Mouse (Mus musculus): ENCODE measurements around the gene Clip1. TPM values are rescaled to one million over a fixed set of nuclear protein-coding genes. Genes with fewer than 3 reads are reported as not detected.

Clip1 gene
- polyA plus RNA-seq, 1 experiment from 2014 or later: 21.6 TPM

GRCm38 (mm10) chr5:123599319-123599718 lies 85.1 kb downstream of the Clip1 start:
- H3K9me3 ChIP-seq (replicated peaks; ENCODE audit: low read length): no peaks in the 10 kb centered on the region
- H3K9ac ChIP-seq (ENCODE audit: low read depth, low read length): no peak overlapping the region
- H3K4me2 ChIP-seq (ENCODE audit: low read length): peak overlapping the region; percentile 30
- H3K4me3 ChIP-seq (replicated peaks; ENCODE audit: low read depth, low read length): no peak overlapping the region
- 0 out of 2 replicates have a peak, but pooled peaks cover 4% of the 10 kb centered on the region for H3K4me1 ChIP-seq (replicated peaks; ENCODE audit: insufficient read depth, low read length)
- DNase-seq (ENCODE audit: low spot score): peak; percentile 39
- no peaks in the 10 kb centered on the region for H3K27me3 ChIP-seq (ENCODE audit: insufficient read depth, low read length)
- H3K27ac ChIP-seq: peak overlapping the region; percentile 68
- WGBS: 46% methylated on average over 6 of the region's 6 CpGs
- H3K36me3 ChIP-seq (ENCODE audit: insufficient read depth, low read length): no peaks in the 10 kb centered on the region
- no peak for ATAC-seq (replicated peaks; ENCODE audit: low FRiP score, low read depth)
- no peak for TF ChIP-seq CTCF (IDR thresholded peaks at IDR 0.05; ENCODE audit: low read depth)

GRCm38 (mm10) chr5:123593622-123594280 lies 90.7 kb downstream of the Clip1 start:
- Histone ChIP-seq H3K9ac (ENCODE audit: low read depth, low read length) (no peak overlapping the region), H3K36me3 (ENCODE audit: insufficient read depth, low read length) (peaks cover 5% of the 10 kb centered on the region; the same call in 1 of the 2 replicates), H3K4me1 (replicated peaks; ENCODE audit: insufficient read depth, low read length) (no peaks in the 10 kb centered on the region), H3K9me3 (replicated peaks; ENCODE audit: low read length) (no peaks in the 10 kb centered on the region), H3K27me3 (ENCODE audit: insufficient read depth, low read length) (no peaks in the 10 kb centered on the region), H3K27ac (no peak overlapping the region), H3K4me2 (ENCODE audit: low read length) (no peak overlapping the region), H3K4me3 (replicated peaks; ENCODE audit: low read depth, low read length) (no peak overlapping the region)
- no peak for DNase-seq (ENCODE audit: low spot score)
- no peak for ATAC-seq (replicated peaks; ENCODE audit: low FRiP score, low read depth)
- WGBS: 74% methylated on average over 10 of the region's 10 CpGs
- TF ChIP-seq CTCF (IDR thresholded peaks at IDR 0.05; ENCODE audit: low read depth): no peak

GRCm38 (mm10) chr5:123580043-123580442 lies 104.4 kb downstream of the Clip1 start:
- ATAC-seq (replicated peaks; ENCODE audit: low FRiP score, low read depth) (no peak), DNase-seq (ENCODE audit: low spot score) (no peak)
- H3K36me3 ChIP-seq (ENCODE audit: insufficient read depth, low read length): peaks cover 34% of the 10 kb centered on the region
- no peak overlapping the region for H3K4me2 ChIP-seq (ENCODE audit: low read length)
- no peaks in the 10 kb centered on the region for H3K9me3 ChIP-seq (replicated peaks; ENCODE audit: low read length)
- TF ChIP-seq CTCF (IDR thresholded peaks at IDR 0.05; ENCODE audit: low read depth): no peak
- no peak overlapping the region for H3K4me3 ChIP-seq (replicated peaks; ENCODE audit: low read depth, low read length)
- H3K27ac ChIP-seq: no peak overlapping the region
- no peak overlapping the region for H3K9ac ChIP-seq (ENCODE audit: low read depth, low read length)
- 84% methylated on average over 6 of the region's 6 CpGs for WGBS
- H3K4me1 ChIP-seq (replicated peaks; ENCODE audit: insufficient read depth, low read length): no peaks in the 10 kb centered on the region
- no peaks in the 10 kb centered on the region for H3K27me3 ChIP-seq (ENCODE audit: insufficient read depth, low read length)

GRCm38 (mm10) chr5:123576696-123577095 lies 107.7 kb downstream of the Clip1 start:
- peaks cover 21% of the 10 kb centered on the region for H3K36me3 ChIP-seq (ENCODE audit: insufficient read depth, low read length)
- H3K9ac ChIP-seq (ENCODE audit: low read depth, low read length): no peak overlapping the region
- H3K4me2 ChIP-seq (ENCODE audit: low read length): no peak overlapping the region
- WGBS: 84% methylated on average over 3 of the region's 3 CpGs
- H3K4me1 ChIP-seq (replicated peaks; ENCODE audit: insufficient read depth, low read length): peaks cover 5% of the 10 kb centered on the region; the same call in 1 of the 2 replicates
- H3K9me3 ChIP-seq (replicated peaks; ENCODE audit: low read length): no peaks in the 10 kb centered on the region
- no peaks in the 10 kb centered on the region for H3K27me3 ChIP-seq (ENCODE audit: insufficient read depth, low read length)
- no peak for DNase-seq (ENCODE audit: low spot score)
- TF ChIP-seq CTCF (IDR thresholded peaks at IDR 0.05; ENCODE audit: low read depth): no peak
- ATAC-seq (replicated peaks; ENCODE audit: low FRiP score, low read depth): no peak
- no peak overlapping the region for H3K27ac ChIP-seq
- no peak overlapping the region for H3K4me3 ChIP-seq (replicated peaks; ENCODE audit: low read depth, low read length)

GRCm38 (mm10) chr5:123573362-123573761 lies 111.1 kb downstream of the Clip1 start:
- peak overlapping the region; percentile 92; the same call in 1 of the 2 replicates for H3K4me3 ChIP-seq (replicated peaks; ENCODE audit: low read depth, low read length)
- no peak overlapping the region for H3K9ac ChIP-seq (ENCODE audit: low read depth, low read length)
- 64% methylated on average over 8 of the region's 8 CpGs for WGBS
- H3K27ac ChIP-seq: no peak overlapping the region
- ATAC-seq (replicated peaks; ENCODE audit: low FRiP score, low read depth): peak; percentile 9; the same call in 1 of the 2 replicates
- no peak for DNase-seq (ENCODE audit: low spot score)
- H3K4me2 ChIP-seq (ENCODE audit: low read length): peak overlapping the region; percentile 76; the same call in 1 of the 2 replicates
- no peaks in the 10 kb centered on the region for H3K9me3 ChIP-seq (replicated peaks; ENCODE audit: low read length)
- TF ChIP-seq CTCF (IDR thresholded peaks at IDR 0.05; ENCODE audit: low read depth): no peak
- H3K27me3 ChIP-seq (ENCODE audit: insufficient read depth, low read length): no peaks in the 10 kb centered on the region
- peaks cover 8% of the 10 kb centered on the region for H3K36me3 ChIP-seq (ENCODE audit: insufficient read depth, low read length)
- H3K4me1 ChIP-seq (replicated peaks; ENCODE audit: insufficient read depth, low read length): peaks cover 7% of the 10 kb centered on the region; the same call in 1 of the 2 replicates

GRCm38 (mm10) chr5:123572357-123573186 lies 111.8 kb downstream of the Clip1 start, which contains the start of gene Vps33a:
TSS of gene Vps33a (minus strand) at chr5:123573038.
- DNase-seq (ENCODE audit: low spot score) (peak; percentile 99), ATAC-seq (replicated peaks; ENCODE audit: low FRiP score, low read depth) (peak; percentile 91)
- Histone ChIP-seq H3K4me3 (replicated peaks; ENCODE audit: low read depth, low read length) (peak within 1 kb of the TSS; percentile 92), H3K36me3 (ENCODE audit: insufficient read depth, low read length) (peaks cover 11% of the 10 kb centered on the region; the same call in 1 of the 2 replicates), H3K9ac (ENCODE audit: low read depth, low read length) (peak within 1 kb of the TSS; percentile 84), H3K4me2 (ENCODE audit: low read length) (peak within 1 kb of the TSS; percentile 76), H3K9me3 (replicated peaks; ENCODE audit: low read length) (no peaks in the 10 kb centered on the region), H3K27ac (peak within 1 kb of the TSS; percentile 80), H3K4me1 (replicated peaks; ENCODE audit: insufficient read depth, low read length) (peaks cover 7% of the 10 kb centered on the region; the same call in 1 of the 2 replicates), H3K27me3 (ENCODE audit: insufficient read depth, low read length) (no peaks in the 10 kb centered on the region)
- TF ChIP-seq CTCF (IDR thresholded peaks at IDR 0.05; ENCODE audit: low read depth): no peak
- WGBS: under 1% methylated on average over 54 of the region's 54 CpGs
